Mouse (Mus musculus): Measurements from ENCODE around the gene Prkn. TPM values are rescaled to one million over a fixed set of nuclear protein-coding genes. Genes with fewer than 3 reads are reported as not detected.

The Prkn gene
- polyA plus RNA-seq, 1 experiment, result 5.7 TPM

DNA sequence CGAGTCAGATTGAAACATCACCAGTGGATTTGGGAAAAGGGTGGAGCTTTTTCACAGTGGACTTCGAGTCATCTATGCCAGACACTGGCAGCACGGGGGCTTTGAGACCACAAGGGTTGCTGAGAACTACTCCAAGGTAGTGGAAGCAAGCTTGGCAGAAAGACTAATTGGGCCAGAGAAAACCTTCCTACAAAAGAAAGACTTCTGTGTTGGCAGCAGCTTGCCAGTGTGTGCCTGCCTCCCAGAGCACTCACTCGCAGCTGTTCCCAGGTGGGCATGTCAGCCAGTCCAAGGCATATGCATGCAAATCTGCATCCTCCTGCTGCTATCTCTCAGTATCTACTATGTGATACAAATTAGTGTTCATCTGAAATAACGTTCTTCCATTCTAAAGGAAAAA, 302.1 kb downstream of the Prkn start:
- DNase-seq (ENCODE audit: low read depth), result peak; percentile 83
- TF ChIP-seq POLR2A (IDR thresholded peaks at IDR 0.05; ENCODE audit: borderline replicate concordance, extremely low read depth, insufficient read depth, insufficient read length, poor library complexity, severe bottlenecking) (no peak), CTCF (IDR thresholded peaks at IDR 0.05; ENCODE audit: borderline replicate concordance, extremely low read depth, insufficient read depth, insufficient read length) (no peak)

DNA sequence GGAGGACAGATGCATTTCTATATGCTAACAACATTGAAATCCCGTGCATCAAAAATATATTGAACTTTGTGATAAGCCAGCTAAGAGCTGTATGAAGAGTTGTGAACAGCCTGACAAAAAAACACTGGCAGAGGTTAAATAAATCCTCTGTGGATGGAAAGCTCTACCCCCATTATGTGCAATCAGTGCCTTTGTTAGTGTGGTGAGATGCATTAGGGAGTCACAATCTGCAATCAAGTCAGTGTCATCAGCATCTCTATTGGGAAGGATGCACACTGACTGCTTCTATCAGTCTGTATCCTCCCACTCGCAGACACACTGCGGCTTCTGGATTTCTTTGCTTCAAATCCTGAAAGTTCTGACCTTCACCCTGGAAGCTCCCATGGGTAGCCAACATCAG, 315.9 kb downstream of the Prkn start:
- peak; percentile 68 for DNase-seq (ENCODE audit: low read depth)
- TF ChIP-seq POLR2A (IDR thresholded peaks at IDR 0.05; ENCODE audit: borderline replicate concordance, extremely low read depth, insufficient read depth, insufficient read length, poor library complexity, severe bottlenecking) (no peak), CTCF (IDR thresholded peaks at IDR 0.05; ENCODE audit: borderline replicate concordance, extremely low read depth, insufficient read depth, insufficient read length) (no peak)

GRCm38 (mm10) chr17:11157536-11157935, 317.4 kb downstream of the Prkn start:
- TF ChIP-seq POLR2A (IDR thresholded peaks at IDR 0.05; ENCODE audit: borderline replicate concordance, extremely low read depth, insufficient read depth, insufficient read length, poor library complexity, severe bottlenecking) (no peak), CTCF (IDR thresholded peaks at IDR 0.05; ENCODE audit: borderline replicate concordance, extremely low read depth, insufficient read depth, insufficient read length) (no peak)

GRCm38 (mm10) chr17:11161436-11161835, 321.3 kb downstream of the Prkn start:
- DNase-seq (ENCODE audit: low read depth), result peak; percentile 64
- no peak for TF ChIP-seq POLR2A (IDR thresholded peaks at IDR 0.05; ENCODE audit: borderline replicate concordance, extremely low read depth, insufficient read depth, insufficient read length, poor library complexity, severe bottlenecking)

More at GRCm38 (mm10) chr17:11157536-11157935, 317.4 kb downstream of the Prkn start:
- DNase-seq (ENCODE audit: low read depth), result peak; percentile 62

DNA sequence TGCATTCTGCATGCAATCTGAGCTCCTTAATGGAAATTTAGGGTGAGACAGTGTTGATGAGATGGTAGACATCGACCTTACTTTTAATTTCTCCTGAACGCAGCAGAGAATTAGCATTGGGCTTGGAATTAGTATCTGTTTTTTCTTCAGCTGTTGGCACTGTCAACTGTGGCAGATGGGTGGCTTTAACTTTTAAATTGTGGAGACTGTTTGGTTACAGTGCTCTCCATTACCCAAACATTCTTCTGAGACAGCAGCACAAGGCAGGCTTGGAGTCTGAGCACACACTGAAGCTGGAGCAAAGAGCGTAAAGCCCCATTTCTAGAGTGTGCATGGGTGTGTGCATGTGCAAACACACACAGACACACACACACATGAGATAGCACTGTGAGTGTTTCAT, 322.6 kb downstream of the Prkn start:
- TF ChIP-seq CTCF (IDR thresholded peaks at IDR 0.05; ENCODE audit: borderline replicate concordance, extremely low read depth, insufficient read depth, insufficient read length) (no peak), POLR2A (IDR thresholded peaks at IDR 0.05; ENCODE audit: borderline replicate concordance, extremely low read depth, insufficient read depth, insufficient read length, poor library complexity, severe bottlenecking) (no peak)
- no peak for DNase-seq (ENCODE audit: low read depth)

- no peak for TF ChIP-seq CTCF (IDR thresholded peaks at IDR 0.05; ENCODE audit: borderline replicate concordance, extremely low read depth, insufficient read depth, insufficient read length)
- TF ChIP-seq POLR2A (IDR thresholded peaks at IDR 0.05; ENCODE audit: borderline replicate concordance, extremely low read depth, insufficient read depth, insufficient read length, poor library complexity, severe bottlenecking), result no peak
- no peak for DNase-seq (ENCODE audit: low read depth)
Observed at GRCm38 (mm10) chr17:11187356-11187755, 347.2 kb downstream of the Prkn start.

DNA sequence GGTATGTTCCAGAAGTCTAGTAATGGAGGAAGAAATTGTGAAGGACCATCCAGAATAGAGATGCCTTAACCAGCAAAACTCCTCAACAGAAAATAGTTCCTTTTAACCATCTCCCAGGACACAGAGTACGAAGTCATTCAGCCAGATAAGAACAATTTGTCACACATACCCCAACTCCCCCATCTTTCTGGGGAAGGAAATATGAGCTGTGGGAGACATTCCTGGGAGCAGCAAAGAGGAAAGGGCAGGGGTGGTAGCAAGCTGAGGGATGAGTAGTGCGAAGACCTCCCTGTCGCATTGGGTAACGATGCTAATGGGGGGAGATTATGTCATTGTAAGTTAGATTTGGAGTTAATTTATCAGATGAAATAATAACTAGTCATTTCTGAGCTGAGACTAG, 348.3 kb downstream of the Prkn start:
- TF ChIP-seq POLR2A (IDR thresholded peaks at IDR 0.05; ENCODE audit: borderline replicate concordance, extremely low read depth, insufficient read depth, insufficient read length, poor library complexity, severe bottlenecking) (no peak), CTCF (IDR thresholded peaks at IDR 0.05; ENCODE audit: borderline replicate concordance, extremely low read depth, insufficient read depth, insufficient read length) (no peak)
- no peak for DNase-seq (ENCODE audit: low read depth)

DNA sequence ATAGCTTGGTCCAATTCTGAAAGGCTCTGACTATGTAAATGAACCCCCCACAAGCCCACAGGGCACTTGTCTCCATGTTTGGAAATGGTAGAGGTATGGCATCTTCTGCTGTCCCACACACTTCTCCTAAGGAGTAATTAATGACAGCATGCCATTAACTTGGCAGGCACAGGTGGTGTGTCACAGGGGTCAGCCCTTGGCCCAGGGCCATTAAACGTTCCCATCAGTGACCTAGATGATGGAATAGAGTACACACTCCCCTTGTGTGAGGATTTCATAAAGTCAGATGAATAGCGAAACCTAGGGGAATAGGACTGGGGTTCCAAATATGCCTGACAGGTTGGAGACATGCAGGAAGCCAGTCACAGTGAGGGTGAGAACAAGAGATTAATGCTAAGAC, 350.1 kb downstream of the Prkn start:
- no peak for DNase-seq (ENCODE audit: low read depth)
- TF ChIP-seq CTCF (IDR thresholded peaks at IDR 0.05; ENCODE audit: borderline replicate concordance, extremely low read depth, insufficient read depth, insufficient read length) (no peak), POLR2A (IDR thresholded peaks at IDR 0.05; ENCODE audit: borderline replicate concordance, extremely low read depth, insufficient read depth, insufficient read length, poor library complexity, severe bottlenecking) (no peak)

DNA sequence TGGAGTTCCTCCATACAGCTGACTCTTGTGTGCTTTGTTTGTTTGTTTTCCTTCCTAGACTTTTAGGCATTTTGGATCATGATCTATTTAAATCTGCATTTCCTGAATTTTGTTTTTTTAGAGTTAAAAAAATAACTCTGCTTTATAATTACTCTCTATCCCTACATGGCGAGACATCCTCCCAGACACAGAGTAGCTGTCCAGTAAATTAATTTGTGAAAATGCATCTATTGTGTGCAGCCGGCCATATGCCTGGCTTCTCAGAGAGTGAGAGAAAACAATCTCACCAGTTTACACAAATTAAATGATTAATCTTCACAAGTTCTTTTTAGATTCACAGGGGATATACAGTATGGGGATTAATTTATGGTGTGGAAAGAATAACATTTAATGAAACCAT, 357.9 kb downstream of the Prkn start:
- no peak for TF ChIP-seq POLR2A (IDR thresholded peaks at IDR 0.05; ENCODE audit: borderline replicate concordance, extremely low read depth, insufficient read depth, insufficient read length, poor library complexity, severe bottlenecking)
- TF ChIP-seq CTCF (IDR thresholded peaks at IDR 0.05; ENCODE audit: borderline replicate concordance, extremely low read depth, insufficient read depth, insufficient read length), result no peak
- no peak for DNase-seq (ENCODE audit: low read depth)

- DNase-seq (ENCODE audit: low read depth), result peak; percentile 13
Observed at GRCm38 (mm10) chr17:11209063-11209462, 368.9 kb downstream of the Prkn start.

DNA sequence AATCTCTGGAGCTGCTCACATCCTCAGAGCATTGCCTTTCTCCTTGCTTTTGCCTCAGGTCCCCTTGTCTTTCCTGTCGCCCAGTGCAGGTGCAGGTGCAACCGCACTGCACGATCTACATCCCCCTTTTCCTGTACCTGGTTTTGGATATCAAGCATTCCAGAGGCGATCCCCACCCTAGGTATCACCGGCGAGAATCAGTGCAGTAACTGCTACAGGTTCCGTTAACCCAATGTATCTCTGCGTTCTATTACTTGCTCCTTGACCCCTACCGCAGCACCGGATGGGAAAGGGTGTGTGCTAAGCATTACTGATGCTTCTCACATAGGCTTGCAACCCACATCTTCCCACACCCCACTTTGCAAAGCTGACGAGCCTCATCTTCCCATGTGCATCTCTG, 370.8 kb downstream of the Prkn start:
- no peak for TF ChIP-seq CTCF (IDR thresholded peaks at IDR 0.05; ENCODE audit: borderline replicate concordance, extremely low read depth, insufficient read depth, insufficient read length)
- TF ChIP-seq POLR2A (IDR thresholded peaks at IDR 0.05; ENCODE audit: borderline replicate concordance, extremely low read depth, insufficient read depth, insufficient read length, poor library complexity, severe bottlenecking), result no peak
- no peak for DNase-seq (ENCODE audit: low read depth)

GRCm38 (mm10) chr17:11211591-11211990, 371.4 kb downstream of the Prkn start:
- TF ChIP-seq CTCF (IDR thresholded peaks at IDR 0.05; ENCODE audit: borderline replicate concordance, extremely low read depth, insufficient read depth, insufficient read length), result no peak
- no peak for TF ChIP-seq POLR2A (IDR thresholded peaks at IDR 0.05; ENCODE audit: borderline replicate concordance, extremely low read depth, insufficient read depth, insufficient read length, poor library complexity, severe bottlenecking)
- peak; percentile 17 for DNase-seq (ENCODE audit: low read depth)

DNA sequence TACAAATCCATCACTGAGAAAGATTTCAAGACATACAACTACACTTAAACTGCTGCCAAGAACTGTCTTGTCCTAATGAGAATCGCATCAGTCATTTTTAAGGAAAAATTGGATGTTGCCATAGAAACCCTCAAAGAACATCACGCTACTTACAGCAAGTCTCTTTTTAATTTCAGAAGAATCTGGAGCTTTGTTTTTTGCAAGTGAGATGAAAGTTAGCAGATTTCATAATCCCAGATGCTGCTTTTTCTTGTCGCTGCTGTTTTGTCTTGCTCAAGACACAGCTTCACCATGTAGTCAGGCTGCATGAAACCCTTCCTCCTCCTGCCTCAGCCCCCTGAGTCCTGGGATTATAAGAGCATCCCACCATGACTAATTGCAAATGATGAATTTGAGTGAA, 373.5 kb downstream of the Prkn start:
- DNase-seq (ENCODE audit: low read depth), result peak; percentile 18
- TF ChIP-seq CTCF (IDR thresholded peaks at IDR 0.05; ENCODE audit: borderline replicate concordance, extremely low read depth, insufficient read depth, insufficient read length) (no peak), POLR2A (IDR thresholded peaks at IDR 0.05; ENCODE audit: borderline replicate concordance, extremely low read depth, insufficient read depth, insufficient read length, poor library complexity, severe bottlenecking) (no peak)
